Mouse (Mus musculus) hindlimb bud, embryonic 11.5 days (tissue): ENCODE results near the gene Enox1.

Experiments used
- DNase-seq: peaks from one replicate; pipeline ENCODE4 v3.0.0-alpha.2; 2012; ENCODE audit warnings: low read depth, low spot score; ENCODE audit errors: extremely low spot score

The Enox1 gene

GRCm38 (mm10) chr14:77669494-77669893 is 512.9 kb downstream of the Enox1 start:
- DNase-seq: no peak

GRCm38 (mm10) chr14:77670945-77671344 is 514.4 kb downstream of the Enox1 start:
- DNase-seq: no peak

- DNase-seq: no peak
These were observed 515.4 kb downstream of the Enox1 start for GRCm38 (mm10) chr14:77671961-77672360.

GRCm38 (mm10) chr14:77673138-77673537 is 516.6 kb downstream of the Enox1 start:
- no peak for DNase-seq

GRCm38 (mm10) chr14:77677951-77678350 is 521.4 kb downstream of the Enox1 start:
- no peak for DNase-seq

GRCm38 (mm10) chr14:77679877-77680276 is 523.3 kb downstream of the Enox1 start:
- no peak for DNase-seq

- DNase-seq: no peak
These were observed 526.5 kb downstream of the Enox1 start for GRCm38 (mm10) chr14:77682888-77683555.

DNA sequence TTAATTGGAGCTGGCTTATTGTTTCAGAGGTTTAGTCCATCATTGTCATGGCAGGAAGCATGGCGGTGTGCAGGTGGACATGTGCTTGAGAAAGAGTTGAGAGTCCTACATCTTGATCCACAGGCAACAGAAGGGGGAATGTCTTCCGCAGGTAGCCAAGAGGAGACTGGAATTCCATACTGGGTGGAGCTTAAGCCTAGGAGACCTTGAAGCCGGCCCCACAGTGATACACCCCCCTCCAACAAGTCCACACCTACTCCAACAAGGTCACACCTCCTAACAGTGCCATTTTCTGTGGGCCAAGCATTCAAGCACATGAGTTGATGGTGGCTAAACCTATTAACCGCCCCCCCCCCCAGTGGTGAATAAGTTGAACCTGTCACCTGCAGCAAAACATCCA is 533.3 kb downstream of the Enox1 start:
- DNase-seq: no peak

GRCm38 (mm10) chr14:77705006-77705405 is 548.4 kb downstream of the Enox1 start:
- DNase-seq: no peak

DNA sequence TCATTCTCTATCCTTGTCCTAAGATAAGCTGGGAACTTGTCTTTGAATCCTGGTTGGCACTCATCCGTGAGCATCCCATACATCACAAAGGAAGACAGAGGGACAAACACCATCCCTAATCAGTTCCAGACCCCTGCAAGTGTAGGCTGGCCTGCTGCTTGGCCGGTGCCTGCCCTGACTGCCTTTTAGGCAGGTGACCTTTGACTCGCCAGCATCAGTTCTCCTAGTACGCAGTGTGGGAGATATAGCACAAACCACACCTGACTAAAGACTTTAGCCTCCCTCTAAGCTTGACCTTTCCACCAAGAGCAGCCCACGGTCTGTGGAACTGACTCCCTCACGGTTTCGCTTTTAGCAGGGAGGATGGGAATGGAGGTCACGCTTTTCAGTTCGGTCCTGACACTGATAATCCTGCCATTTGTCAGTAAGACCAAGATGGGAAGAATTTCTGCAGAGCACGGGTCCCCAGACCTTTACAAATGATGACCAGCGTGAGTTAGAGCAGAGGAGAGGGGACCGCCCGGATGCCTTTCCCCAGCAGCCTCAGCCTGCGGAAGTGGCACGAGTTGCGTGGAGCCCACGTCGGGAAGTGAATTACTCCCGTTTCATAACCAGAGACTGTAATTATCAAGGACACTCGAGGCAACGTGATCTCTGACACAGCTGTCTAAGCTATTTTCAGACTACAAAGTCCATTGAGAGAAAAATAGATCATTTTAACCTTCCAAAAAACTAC is 550.1 kb downstream of the Enox1 start:
- DNase-seq: no peak

GRCm38 (mm10) chr14:77707279-77707678 is 550.7 kb downstream of the Enox1 start:
- DNase-seq: peak; percentile 52

- DNase-seq: no peak
These were observed 552.0 kb downstream of the Enox1 start for GRCm38 (mm10) chr14:77708354-77709150.

- DNase-seq: no peak
These were observed 558.5 kb downstream of the Enox1 start for GRCm38 (mm10) chr14:77714931-77715535.

DNA sequence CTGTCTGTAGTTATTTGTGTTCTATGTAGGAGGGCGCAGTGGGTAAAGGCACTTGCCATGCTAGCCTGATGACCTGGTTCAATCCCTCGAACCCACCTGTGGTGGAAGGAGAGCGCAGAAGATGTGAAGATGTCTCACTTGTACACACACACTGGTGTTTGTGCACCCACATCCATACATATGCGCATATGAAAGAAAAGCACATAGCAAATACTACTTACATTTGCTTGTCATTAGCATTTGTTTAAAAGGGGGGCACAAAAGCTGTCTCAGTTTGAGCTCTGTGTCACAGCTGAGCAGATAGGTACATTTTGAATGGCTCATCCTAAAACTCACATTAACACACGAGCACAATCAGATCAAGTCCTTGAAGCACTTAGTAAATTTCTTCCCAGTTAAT is 560.4 kb downstream of the Enox1 start:
- DNase-seq: no peak

- no peak for DNase-seq
These were observed 562.3 kb downstream of the Enox1 start for GRCm38 (mm10) chr14:77718814-77719213.

DNA sequence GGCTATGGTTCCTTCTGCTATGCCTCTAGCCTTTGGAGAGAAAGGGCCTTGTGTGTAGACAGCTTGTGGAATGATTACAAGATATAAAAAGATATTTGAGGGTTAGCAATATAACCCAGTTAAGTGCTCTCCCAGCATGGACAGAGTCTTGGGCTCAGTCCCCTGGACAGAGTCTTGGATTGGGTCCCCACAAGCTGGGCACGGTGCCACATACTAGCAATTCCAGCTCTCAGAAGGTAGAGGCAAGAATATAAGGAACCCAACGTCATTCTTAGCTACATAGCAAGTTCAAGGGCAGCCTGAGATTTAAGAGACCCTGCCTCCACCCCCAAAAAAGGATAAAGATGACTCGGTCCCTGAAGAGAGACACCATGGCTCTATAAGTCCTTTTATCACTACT is 581.5 kb downstream of the Enox1 start:
- DNase-seq: no peak

GRCm38 (mm10) chr14:77738751-77739365 is 582.3 kb downstream of the Enox1 start:
- no peak for DNase-seq

GRCm38 (mm10) chr14:77739376-77739775 is 582.8 kb downstream of the Enox1 start:
- DNase-seq: no peak

GRCm38 (mm10) chr14:77744638-77745240 is 588.2 kb downstream of the Enox1 start:
- DNase-seq: no peak

DNA sequence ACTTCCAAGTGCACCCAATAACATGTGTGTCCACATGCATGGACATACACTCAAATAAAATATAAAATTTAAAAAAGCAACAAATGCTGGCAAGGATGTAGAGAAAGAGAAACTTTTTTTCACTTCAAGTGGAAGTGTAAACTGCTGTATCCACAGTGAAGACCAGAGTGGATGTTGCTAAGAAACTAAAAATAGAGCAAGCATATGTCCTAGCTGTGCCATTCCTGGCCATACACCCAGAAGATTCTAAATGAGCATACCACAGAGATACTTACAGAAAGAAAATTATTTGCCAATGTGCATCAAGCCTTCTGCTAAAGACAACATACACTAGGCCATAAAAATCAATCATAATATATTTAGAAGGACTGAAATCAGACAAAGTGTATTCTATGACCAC is 592.4 kb downstream of the Enox1 start:
- no peak for DNase-seq
